Mouse (Mus musculus): Measurements from ENCODE around the gene Capn9.

The Capn9 gene

GRCm38 (mm10) chr8:124643540-124644339, 67.8 kb downstream of the Capn9 start:
- DNase-seq, result peak; percentile 45

DNA sequence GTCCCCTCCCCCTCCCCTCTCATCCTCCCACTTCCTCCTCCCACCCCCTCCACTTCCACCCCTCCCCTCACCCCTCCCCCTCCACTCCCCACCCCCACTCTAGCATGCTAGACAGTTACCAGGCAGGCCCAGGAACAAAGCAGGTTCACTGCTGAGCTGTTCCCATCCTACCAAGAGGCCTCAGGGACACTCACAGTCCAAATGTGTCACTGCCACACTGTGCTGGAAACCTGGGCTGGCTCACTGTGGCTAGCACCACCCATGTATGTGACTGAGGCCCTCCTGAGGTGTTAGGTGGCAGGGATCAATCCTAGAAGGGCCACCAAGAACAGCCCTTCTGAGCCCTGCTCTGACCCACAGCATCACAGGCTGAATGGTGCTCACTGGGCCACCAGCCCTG, 72.4 kb downstream of the Capn9 start:
- DNase-seq, result no peak

- DNase-seq, result peak; percentile 74
Observed at GRCm38 (mm10) chr8:124651776-124652175, 75.9 kb downstream of the Capn9 start.

GRCm38 (mm10) chr8:124652546-124652945, 76.6 kb downstream of the Capn9 start:
- no peak for DNase-seq

DNA sequence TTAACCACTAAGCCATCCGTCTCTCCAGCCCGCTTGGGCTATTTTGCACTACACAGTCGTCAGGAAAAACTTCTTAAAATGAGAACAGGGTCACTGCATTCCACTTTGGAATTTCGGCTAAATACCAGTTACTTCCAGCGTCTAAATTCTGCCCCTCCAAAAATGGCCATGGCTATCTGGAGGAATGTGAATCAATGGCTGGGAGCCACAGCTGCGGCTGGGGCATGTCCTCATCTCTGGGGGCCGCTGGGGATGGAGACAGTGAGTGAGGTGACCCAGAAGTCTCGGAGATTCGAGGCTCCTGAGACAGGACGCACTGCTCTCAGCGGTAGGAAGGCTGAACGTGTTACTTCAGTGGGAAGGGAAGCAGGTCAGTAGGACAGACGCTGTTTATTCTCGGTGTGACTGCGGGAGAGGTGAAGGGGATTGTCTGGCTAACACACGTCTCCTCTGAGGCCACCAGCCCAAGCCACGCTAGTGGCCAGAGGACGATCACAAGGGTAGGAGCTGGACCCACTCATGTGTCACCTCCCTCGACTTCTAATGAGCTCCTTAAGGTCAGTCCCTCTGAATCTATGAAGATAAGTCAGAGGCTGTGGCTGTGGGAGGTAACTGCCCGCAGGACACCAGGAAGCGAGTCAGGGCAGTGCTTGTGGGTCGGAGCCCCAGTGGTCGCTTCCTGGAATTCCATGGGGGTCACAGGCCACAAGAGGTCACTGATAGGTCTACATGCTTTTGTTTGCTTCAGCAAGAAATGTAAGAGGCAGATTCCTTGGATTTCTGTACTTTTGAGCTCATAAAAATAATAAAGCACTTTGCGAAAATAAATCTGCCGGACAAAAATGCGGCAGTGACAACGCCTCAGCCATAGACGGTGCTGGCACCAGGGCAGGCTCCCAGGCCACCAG, 77.9 kb downstream of the Capn9 start:
- DNase-seq, result peak; percentile 26

DNA sequence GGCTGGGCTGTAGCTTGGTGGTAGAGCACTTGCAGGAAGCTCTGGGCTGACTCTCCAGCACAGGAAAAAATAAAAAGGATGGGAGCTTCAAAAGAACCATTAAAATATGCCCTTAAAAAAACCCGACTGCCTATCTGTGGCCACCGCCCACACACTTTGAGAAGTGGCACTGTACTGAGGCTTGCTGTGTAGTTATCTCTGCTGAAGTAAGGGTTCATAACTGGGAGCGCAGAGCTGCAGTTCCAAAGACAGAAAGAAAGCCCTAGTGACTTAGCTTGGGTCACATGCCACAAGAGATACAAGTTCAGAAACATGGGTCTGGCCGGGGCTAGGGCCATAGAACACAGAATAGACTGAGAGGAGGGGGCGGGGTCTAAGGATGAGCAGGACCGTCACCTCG, 82.0 kb downstream of the Capn9 start:
- no peak for DNase-seq

DNA sequence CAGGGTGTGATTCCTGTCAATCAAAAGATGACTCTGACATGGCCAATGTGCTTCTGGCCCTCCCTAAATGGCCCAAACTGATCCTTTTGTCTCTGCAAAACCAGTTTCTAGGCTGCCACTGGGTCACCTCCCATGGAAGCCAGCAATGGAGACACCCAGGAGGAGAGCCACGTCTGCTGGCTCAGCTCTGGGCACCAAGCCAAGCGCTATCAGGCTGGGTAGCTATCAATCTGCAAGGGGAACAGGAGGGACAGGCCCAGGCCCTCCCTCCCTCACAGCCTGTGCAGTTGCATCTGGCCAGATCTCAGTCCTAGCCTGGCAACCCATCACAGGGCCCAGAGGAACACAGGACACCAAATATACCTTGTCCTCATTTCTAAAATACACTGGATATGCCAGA, 82.5 kb downstream of the Capn9 start:
- DNase-seq, result peak; percentile 45

GRCm38 (mm10) chr8:124661781-124662180, 85.9 kb downstream of the Capn9 start:
- no peak for DNase-seq

DNA sequence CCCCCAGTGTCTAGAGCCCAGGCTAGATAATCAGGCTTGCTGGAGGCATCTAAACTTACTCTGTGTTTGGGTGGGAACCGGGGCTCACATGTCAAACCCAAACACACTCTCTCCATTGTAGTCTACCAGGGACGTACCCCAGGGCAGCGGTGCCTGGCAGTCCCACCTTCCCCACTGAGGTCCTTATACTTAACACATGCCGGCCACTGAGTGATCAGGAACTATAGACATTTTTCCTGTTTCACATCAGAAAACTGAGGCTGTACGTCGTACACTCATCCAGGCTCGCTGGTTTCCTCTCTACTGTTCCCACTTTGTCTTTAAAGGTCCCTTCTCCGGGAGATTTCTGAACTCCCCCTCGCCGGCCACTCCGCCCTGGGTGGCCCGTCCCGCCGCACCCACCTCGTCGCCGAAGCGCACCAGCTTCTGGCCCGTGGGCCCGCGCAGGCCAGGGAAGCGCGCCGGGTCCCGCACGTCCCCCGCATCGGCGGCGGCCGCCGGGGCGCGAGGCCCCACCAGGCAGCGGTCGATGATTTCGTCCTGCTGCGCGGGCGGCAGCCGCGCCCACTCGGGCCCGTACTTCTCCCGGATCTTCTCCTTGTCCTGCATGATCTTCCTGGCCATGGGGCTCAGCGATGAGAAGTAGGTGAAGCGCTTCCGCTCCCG, 86.7 kb downstream of the Capn9 start:
- peak; percentile 38 for DNase-seq

- DNase-seq, result peak; percentile 89
Observed at GRCm38 (mm10) chr8:124663112-124663873, 87.4 kb downstream of the Capn9 start, which contains the start of gene 2310022B05Rik. 2310022B05Rik (minus strand) TSS chr8:124663369.

DNA sequence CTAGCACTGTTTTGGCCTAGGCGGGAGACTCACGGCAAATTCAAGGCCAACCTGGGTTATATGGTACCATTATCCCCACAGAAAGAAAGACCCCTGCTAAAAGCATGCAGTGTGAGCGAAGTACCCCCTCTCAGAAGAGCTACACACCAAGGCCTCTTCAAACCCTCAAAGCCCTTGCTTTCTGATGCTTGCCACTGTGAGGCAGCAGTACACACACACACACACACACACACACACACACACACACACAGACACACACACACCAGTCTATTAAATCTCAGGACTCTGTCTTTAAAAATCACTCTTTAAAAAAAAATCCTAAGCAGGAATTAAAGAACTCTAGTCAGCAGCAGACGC, 87.9 kb downstream of the Capn9 start:
- DNase-seq, result no peak

DNA sequence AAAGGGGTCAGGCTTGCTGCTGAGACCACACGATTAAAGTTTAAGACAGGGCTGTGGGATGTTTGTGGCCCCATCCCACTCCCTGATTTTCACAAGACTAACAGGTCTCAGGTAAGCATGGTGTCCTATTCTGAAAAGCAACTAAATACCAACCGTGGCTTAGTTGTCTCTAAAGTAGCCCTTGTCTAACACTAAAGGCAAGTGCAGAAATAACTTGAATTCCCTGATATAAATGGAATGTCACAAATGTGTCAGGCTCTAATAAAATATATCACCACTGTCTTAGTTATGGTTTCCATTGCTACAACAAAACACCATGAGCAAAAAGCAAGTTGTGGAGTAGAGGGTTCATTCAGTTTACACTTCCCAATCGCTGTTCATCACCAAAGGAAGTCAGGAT, 88.5 kb downstream of the Capn9 start:
- no peak for DNase-seq
